Mouse (Mus musculus): ENCODE measurements around the gene Ddx42. TPM values are rescaled to one million over a fixed set of nuclear protein-coding genes. Genes with fewer than 3 reads are reported as not detected.

The Ddx42 gene
- total RNA-seq, 2 experiments from 2014 or later, result 42.1 to 55.2 TPM

DNA sequence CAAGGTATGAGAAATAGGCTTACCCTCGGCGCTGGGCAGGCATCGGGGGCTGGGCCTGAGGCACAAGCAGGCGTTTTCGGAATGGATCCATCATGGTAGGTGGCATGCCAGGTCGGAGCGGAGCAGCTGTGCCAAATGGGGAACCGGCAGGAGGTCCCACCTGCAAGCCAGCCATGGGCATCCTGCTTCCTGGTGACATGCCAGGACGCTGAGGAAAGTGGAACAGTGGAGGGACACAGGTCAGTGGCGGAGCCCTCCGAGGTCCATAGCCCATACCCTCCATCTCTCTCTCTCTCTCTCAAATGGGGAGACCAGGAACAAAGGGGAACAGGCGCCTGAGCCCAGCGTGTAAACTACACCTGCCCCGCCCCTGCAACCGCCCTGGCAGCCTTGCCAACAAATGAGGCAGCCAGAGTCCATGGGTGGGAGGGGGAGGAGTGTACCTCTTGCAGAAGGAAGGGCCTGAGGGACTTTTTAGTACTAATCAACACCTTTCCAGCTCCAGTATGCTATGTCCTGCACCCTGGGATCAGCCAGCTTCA lies 50.7 kb downstream of the Ddx42 start:
- peak; percentile 31 to 36 for DNase-seq (ENCODE audit: low spot score in 2 of 2)

DNA sequence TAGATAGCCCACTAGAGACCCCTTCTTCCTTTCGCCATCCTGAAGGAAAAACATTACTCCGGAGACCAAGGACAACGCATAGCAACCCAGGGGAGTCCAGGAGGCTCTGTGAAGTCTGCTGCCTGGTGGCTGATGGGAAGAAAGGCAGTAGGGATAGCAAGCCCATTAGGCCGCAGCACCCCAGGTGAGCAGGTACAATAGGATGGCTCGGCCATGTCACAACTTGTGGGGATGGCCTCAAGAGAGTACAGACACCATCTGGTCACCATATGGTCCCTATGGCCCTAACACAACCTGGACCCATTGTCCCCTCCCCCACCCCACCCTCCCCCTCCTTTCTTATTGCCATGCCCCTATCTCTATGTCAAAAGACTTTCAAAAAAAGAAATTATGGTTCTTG lies 51.1 kb downstream of the Ddx42 start:
- no peak for DNase-seq (ENCODE audit: low spot score in 2 of 2)

DNA sequence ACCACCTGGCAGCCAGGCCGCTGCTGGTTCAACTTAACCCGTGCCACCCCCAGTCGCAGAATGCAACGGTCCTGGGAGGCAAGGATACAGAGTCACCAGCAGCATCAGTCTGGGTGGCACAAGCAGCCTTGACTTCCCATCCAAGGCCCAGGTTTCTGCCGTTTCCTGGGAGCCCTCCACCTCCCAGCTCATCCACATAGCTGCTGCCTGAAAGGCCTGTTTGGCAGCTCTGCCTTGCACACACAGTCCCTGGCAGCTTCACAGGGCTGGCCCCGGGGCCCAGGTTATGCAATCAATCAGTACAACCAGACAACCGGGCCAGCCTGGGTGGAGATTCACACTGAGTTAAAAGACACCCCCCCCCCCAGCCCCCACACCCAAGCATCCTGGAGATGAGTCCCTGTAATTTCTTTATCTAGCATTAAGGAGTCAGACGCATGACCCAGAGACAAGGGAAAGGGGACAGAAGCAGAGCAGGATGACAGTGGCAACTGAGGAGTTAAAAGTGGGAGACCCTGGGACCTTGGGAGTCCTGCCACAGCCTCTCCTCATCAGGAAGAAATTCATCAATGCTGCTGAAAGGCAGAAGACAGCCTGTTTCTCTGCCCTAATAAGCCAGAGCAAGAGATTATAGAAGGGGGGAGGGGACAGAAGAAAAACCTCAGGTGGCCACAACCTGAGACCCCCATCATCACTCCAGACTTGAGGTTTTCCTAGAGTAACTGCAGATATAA lies 51.8 kb downstream of the Ddx42 start:
- peak; percentile 56 to 67 for DNase-seq (ENCODE audit: low spot score in 2 of 2)

DNA sequence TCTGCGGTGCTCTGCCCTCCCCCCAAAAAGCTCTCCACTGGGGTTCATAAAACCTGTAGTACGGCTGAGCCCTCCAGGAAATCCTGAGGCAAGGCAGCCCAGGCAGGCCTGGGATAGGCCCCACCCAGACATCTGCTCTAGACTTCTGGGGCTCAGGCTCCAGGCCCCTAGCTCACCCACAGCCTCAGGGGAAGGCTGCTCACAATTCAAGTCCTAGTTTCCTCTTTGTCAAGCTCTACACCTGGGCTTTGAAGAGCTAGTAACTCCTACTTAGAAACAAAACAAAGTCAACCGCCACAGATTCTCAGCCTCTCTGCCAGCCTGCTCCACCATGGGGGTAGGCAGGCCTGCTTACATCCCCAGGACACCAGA lies 52.3 kb downstream of the Ddx42 start:
- DNase-seq (ENCODE audit: low spot score in 2 of 2), result peak in 1 of 2 experiments; percentile 38

GRCm38 (mm10) chr11:106271131-106271793 lies 54.5 kb downstream of the Ddx42 start:
- no peak for DNase-seq (ENCODE audit: low spot score in 2 of 2)

DNA sequence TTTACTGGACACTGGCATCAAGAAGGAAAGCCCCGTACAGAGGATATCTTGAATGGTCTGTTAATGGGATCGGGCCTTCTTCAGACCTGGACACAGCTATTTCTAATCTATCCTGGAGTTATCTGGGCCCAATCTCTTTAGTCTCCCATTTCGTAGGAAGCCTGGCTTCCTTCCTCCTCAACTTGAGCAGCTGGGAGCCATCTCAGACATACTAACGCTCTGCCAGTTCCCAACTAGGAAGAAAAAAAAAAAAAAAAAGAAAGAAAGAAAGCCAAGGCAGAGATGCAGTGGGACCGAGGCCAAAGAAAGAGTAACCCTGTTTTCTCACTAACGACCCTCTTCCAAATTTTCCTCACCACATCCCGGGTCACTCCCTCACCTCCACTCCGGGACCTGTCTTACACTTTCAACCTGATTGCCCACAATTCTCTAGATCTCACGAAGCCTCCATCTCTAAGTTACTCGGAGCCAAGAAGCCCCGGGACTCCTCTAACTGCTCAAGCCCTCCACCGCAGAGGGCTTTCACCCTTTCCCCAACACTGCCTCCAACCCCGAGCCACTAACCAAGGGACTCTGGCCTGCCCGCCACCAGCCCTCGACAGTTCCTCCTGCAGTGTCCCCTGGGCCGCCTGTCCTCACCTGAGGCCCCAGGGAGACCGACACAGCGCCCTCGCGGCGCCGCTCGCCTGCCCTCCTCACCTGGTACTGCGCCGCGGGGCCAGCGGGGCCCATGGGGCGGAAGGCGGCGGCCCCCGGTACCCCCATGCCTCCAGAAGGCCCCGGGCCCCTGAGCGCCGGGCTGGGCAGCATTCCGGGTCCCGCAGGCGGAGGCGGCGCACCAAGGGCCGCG lies 55.3 kb downstream of the Ddx42 start:
- DNase-seq (ENCODE audit: low spot score in 2 of 2), result no peak

- DNase-seq (ENCODE audit: low spot score in 2 of 2), result peak; percentile 98
These were observed 56.1 kb downstream of the Ddx42 start, which contains the start of gene Smarcd2 for GRCm38 (mm10) chr11:106272644-106273310. Gene Smarcd2 (minus strand): TSS chr11:106272972.

GRCm38 (mm10) chr11:106273311-106273684 lies 56.6 kb downstream of the Ddx42 start:
- DNase-seq (ENCODE audit: low spot score in 2 of 2), result no peak

GRCm38 (mm10) chr11:106273811-106274210 lies 57.1 kb downstream of the Ddx42 start:
- DNase-seq (ENCODE audit: low spot score in 2 of 2), result no peak

DNA sequence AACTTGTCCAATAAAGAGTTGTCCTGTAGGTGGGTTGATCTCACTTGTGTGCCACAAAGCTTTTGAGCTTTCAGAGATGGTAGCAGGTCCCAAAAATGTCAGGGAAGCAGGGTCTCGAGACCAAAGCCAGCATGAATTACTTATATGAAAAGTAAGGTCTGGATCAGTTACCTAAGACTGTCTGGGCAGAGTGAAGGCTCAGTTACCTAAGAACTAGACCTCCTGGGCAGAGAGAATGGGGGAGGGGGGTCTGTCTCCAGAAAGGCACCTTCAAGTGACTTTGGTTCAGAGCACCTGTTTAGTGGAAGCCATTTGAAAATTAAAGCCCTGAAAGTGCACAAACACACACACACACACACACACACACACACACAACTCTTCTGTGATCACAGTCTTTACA lies 57.6 kb downstream of the Ddx42 start:
- no peak for DNase-seq (ENCODE audit: low spot score in 2 of 2)

DNA sequence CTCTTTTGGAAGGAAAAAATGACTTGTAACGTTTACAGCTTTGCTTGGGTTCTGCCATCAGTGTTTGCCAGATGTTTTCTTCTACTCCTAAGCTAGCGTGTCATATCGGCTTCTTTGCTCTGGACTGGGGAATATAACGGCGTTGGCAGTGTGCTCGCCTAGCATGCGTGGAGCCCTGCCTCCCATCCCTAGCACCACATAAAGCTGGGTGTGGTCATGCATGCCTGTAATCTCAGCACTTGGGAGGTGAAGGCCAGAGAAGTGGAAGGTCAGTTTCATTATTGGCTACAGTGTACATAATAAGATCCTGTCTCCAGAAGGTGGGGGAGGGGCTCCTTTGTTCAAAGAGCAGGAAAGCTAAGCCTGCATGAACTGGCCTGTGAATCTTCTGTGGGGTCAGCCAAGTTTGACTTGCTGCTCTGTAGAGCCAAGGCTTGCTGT lies 58.3 kb downstream of the Ddx42 start:
- DNase-seq (ENCODE audit: low spot score in 2 of 2), result no peak

GRCm38 (mm10) chr11:106276454-106276853 lies 59.7 kb downstream of the Ddx42 start, which contains the start of gene Tcam1:
Gene Tcam1 (plus strand): TSS chr11:106276672.
- peak; percentile 93 to 95 for DNase-seq (ENCODE audit: low spot score in 2 of 2)

DNA sequence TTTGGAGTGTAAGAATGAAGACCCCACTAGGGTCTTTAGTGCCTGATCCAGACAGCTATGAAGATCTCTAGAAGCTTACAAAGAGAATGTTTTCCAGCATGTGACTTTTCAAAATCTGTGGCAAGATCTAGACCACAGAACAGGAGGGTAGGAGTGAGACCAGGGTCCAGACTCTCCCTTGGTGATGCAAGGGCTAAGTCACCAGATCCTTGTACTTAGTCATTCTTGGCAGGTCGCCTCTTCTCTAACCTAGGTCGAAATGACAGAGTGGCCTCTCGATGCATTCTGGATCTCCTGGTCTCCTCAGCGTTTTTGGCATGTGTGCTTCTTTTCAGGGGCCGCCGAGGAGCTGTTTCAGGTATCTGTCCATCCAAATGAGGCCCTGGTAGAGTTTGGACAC lies 65.7 kb downstream of the Ddx42 start:
- DNase-seq (ENCODE audit: low spot score in 2 of 2), result no peak

DNA sequence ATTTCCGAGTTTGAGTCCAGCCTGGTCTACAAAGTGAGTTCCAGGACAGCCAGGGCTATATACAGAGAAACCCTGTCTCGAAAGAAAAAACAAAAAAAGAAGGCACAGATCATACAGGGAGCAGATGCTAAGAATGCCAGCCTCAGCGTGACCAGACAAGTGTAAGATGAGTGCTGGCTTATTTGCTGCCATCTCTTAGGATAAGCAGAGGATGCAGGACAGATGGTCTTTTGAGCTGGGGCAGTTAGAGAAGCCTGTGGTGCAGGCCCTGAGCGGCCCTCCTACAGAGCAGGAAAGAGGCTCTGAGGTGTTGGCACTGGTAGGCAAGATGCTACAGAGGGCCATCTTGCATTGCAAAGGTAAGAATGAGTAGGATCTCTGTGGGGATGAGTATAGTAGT lies 66.6 kb downstream of the Ddx42 start:
- no peak for DNase-seq (ENCODE audit: low spot score in 2 of 2)

DNA sequence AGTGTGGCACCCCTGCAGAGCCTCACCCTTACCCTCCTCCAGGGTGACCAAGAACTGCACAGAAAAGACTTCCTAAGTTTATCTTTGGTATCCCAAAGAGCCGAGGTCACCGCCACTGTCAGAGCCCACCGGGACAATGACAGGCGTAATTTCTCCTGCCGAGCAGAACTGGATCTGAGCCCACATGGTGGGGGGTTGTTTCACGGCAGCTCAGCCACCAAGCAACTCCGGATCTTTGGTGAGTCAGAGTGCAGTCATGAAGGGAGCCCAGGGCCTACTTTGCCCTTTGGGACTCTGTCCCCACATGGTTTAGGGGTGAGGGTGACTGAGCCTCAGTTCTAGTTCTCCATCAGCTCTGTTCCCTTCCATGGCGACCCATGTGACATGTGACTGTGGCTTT lies 67.4 kb downstream of the Ddx42 start:
- DNase-seq (ENCODE audit: low spot score in 2 of 2), result no peak

DNA sequence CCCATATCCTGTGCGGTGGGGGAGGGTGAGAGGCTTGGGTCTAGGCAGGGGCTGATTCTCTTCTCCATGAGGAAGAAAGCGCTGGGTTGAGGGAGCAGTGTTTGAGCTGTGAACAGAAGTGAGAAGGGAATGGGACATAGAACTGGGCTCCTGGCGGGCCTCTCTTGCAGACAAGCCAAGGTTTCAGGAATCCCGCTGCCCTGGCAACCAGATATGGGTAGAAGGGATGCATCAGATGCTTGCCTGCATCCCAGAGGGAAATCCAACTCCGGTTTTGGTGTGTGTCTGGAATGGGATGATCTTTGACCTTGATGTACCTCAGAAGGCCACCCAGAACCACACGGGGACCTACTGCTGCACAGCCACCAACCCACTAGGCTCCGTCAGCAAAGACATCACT lies 69.5 kb downstream of the Ddx42 start:
- no peak for DNase-seq (ENCODE audit: low spot score in 2 of 2)

GRCm38 (mm10) chr11:106286987-106287386 lies 70.3 kb downstream of the Ddx42 start:
- DNase-seq (ENCODE audit: low spot score in 2 of 2), result no peak

GRCm38 (mm10) chr11:106289369-106289768 lies 72.6 kb downstream of the Ddx42 start:
- peak; percentile 65 for DNase-seq (ENCODE audit: low spot score in 2 of 2)

DNA sequence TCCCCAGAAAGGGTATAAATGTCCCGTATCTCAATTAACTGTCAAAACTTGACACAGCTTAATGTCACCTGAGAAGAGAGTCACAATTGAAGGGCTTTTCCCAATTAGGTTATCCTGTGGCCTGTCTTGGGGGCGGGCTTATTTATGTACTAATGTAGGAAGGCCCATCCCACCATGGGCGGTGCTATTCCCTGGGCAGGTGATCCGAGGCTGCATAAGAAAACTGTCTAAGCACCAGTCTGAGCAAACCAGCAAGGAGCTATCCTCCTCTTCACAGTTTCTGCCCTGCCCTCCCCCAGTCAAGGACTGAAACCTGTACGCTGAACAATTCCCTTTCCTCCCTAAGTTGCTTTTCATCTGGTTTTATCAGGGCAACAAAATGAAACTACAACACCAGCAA lies 73.7 kb downstream of the Ddx42 start:
- DNase-seq (ENCODE audit: low spot score in 2 of 2), result no peak

- DNase-seq (ENCODE audit: low spot score in 2 of 2), result no peak
These were observed 75.1 kb downstream of the Ddx42 start for GRCm38 (mm10) chr11:106291861-106292260.
